Mouse (Mus musculus) neural tube, embryonic 14.5 days (tissue): Measurements from ENCODE around the gene Atp4b. TPM values are rescaled to one million over a fixed set of nuclear protein-coding genes. Genes with fewer than 3 reads are reported as not detected.

Experiments
- ATAC-seq: fragments of 200-750 bp; cut with Nextera tagmentation; 2 replicates; pipeline ENCODE4 v1.8.0; 2017; ENCODE audit warnings: low read depth, mild to moderate bottlenecking, moderate TSS enrichment, moderate library complexity
- H3K27ac ChIP-seq: fragments of 300-500 bp; sonication (generic); 2 replicates; pipeline ENCODE4 v1.5.1; 2014; ENCODE audit warnings: low read depth, mild to moderate bottlenecking, control low read depth, low read length, moderate library complexity, mixed read lengths
- H3K27me3 ChIP-seq: fragments of 300-500 bp; sonication (generic); 2 replicates; pipeline ENCODE4 v1.6.1; 2014; ENCODE audit warnings: low read length; ENCODE audit not compliant: control insufficient read depth, insufficient read depth
- H3K36me3 ChIP-seq: fragments of 300-500 bp; sonication (generic); 2 replicates; pipeline ENCODE4 v1.6.1; 2014; ENCODE audit warnings: low read length, mixed read lengths; ENCODE audit not compliant: control insufficient read depth, insufficient read depth
- H3K4me1 ChIP-seq: fragments of 300-500 bp; sonication (generic); 2 replicates; pipeline ENCODE4 v1.6.1; 2014; ENCODE audit warnings: low read length; ENCODE audit not compliant: control insufficient read depth, insufficient read depth
- H3K4me2 ChIP-seq: fragments of 300-500 bp; sonication (generic); 2 replicates; pipeline ENCODE4 v1.6.1; 2014; ENCODE audit warnings: mild to moderate bottlenecking, low read depth, low read length, control low read depth
- H3K4me3 ChIP-seq: fragments of 300-500 bp; sonication (generic); 2 replicates; pipeline ENCODE4 v1.5.1; 2014; ENCODE audit warnings: low read depth, low read length, control low read depth, mixed read lengths
- H3K9ac ChIP-seq: fragments of 300-500 bp; sonication (generic); replicated peaks from 2 replicates; pipeline ENCODE4 v1.6.1; 2014; ENCODE audit warnings: low read depth, mild to moderate bottlenecking, control low read depth, low read length, mixed read lengths
- H3K9me3 ChIP-seq: fragments of 300-500 bp; sonication (generic); 2 replicates; pipeline ENCODE4 v1.6.1; 2016; ENCODE audit warnings: low read length; ENCODE audit not compliant: control insufficient read depth
- WGBS: fragments of 180-500 bp; shearing (Covaris S2); extraction: QIAGEN DNeasy Blood & Tissue Kit; methylation state at CpG from one replicate; pipeline ENCODE4 v1.1.7; 2014; 5-methylcytosine and 5-hydroxymethylcytosine counted together
- polyA plus RNA-seq: library from polyadenylated mRNA; unstranded; fragments of >200 nt; fragmentation: Nextera tagmentation; extraction: Ambion mirVana; gene quantifications from 2 replicates; pipeline ENCODE4 v1.2.1, GENCODE M21; 2014

Atp4b gene
- polyA plus RNA-seq, 1 experiment from 2014 or later: not detected

GRCm38 (mm10) chr8:13393869-13394268 is 2.8 kb downstream of the Atp4b start:
- 96% methylated on average over 7 of the region's 7 CpGs for WGBS
- no peak overlapping the region for H3K27ac ChIP-seq

GRCm38 (mm10) chr8:13388744-13389143 is 7.9 kb downstream of the Atp4b start:
- Histone ChIP-seq H3K27me3 (no peaks in the 10 kb centered on the region), H3K4me1 (no peaks in the 10 kb centered on the region), H3K9me3 (no peaks in the 10 kb centered on the region), H3K4me2 (no peak overlapping the region), H3K4me3 (no peak overlapping the region), H3K27ac (no peak overlapping the region), H3K36me3 (no peaks in the 10 kb centered on the region), H3K9ac (no peak overlapping the region)
- 83% methylated on average over 2 of the region's 2 CpGs for WGBS
- no peak for ATAC-seq

More at GRCm38 (mm10) chr8:13393869-13394268, 2.8 kb downstream of the Atp4b start:
- H3K9me3 ChIP-seq: no peaks in the 10 kb centered on the region
- no peak for ATAC-seq
- no peaks in the 10 kb centered on the region for H3K4me1 ChIP-seq
- H3K9ac ChIP-seq: no peak overlapping the region
- H3K4me2 ChIP-seq: no peak overlapping the region
- no peak overlapping the region for H3K4me3 ChIP-seq
- no peaks in the 10 kb centered on the region for H3K27me3 ChIP-seq
- no peaks in the 10 kb centered on the region for H3K36me3 ChIP-seq

DNA sequence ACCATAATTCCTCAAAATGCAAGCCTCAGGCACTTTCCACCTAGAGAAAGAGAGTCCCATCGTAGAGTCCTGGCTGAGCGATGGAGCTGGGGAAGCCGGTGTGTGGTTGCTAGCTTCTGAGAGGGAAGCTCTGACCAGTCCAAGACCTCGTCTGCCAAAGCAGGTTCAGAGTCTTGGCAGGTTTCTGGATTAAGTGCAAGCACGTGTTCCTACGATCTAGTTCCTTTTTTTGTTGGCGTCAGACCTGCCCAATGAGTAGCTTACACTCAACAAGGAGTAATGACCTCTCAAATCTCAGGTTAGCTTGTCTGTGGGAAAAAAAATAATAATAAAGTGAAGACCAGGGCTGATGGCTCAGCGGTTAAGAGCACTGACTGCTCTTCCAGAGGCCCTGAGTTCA is 8.9 kb downstream of the Atp4b start:
- H3K4me1 ChIP-seq: no peaks in the 10 kb centered on the region
- no peak overlapping the region for H3K4me2 ChIP-seq
- no peak overlapping the region for H3K4me3 ChIP-seq
- no peak overlapping the region for H3K27ac ChIP-seq
- no peak overlapping the region for H3K9ac ChIP-seq
- H3K27me3 ChIP-seq: no peaks in the 10 kb centered on the region
- H3K9me3 ChIP-seq: no peaks in the 10 kb centered on the region
- WGBS: 92% methylated on average over 8 of the region's 8 CpGs
- no peak for ATAC-seq
- no peaks in the 10 kb centered on the region for H3K36me3 ChIP-seq

- Histone ChIP-seq H3K27me3 (no peaks in the 10 kb centered on the region), H3K27ac (no peak overlapping the region), H3K4me2 (no peak overlapping the region), H3K4me3 (no peak overlapping the region), H3K4me1 (no peaks in the 10 kb centered on the region), H3K9ac (no peak overlapping the region), H3K36me3 (no peaks in the 10 kb centered on the region), H3K9me3 (no peaks in the 10 kb centered on the region)
- no peak for ATAC-seq
- 82% methylated on average over 13 of the region's 13 CpGs for WGBS
These were observed 10.3 kb downstream of the Atp4b start for GRCm38 (mm10) chr8:13386366-13386765.

DNA sequence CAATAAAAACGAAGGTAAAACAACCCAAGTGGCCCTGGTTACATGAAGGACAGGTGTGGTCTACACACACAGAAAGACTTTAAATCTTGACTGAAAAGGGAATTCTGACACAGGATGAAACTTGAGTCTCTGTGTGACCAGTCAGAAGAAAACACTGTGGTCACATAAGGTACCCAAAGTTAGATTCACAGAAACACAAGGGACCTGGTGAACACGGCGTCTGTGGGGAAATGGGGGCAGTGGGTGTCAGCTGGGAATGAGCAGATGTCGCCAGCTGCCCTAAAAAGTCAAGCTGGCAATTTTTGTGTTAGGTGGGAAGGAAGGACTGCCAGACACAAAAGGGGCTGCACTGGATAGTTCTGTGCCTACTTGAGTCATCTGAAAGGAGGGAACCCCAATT is 13.6 kb downstream of the Atp4b start:
- Histone ChIP-seq H3K27ac (no peak overlapping the region), H3K36me3 (peaks cover 13% of the 10 kb centered on the region), H3K9ac (no peak overlapping the region), H3K4me2 (no peak overlapping the region), H3K4me1 (no peaks in the 10 kb centered on the region), H3K4me3 (no peak overlapping the region), H3K9me3 (no peaks in the 10 kb centered on the region), H3K27me3 (no peaks in the 10 kb centered on the region)
- no peak for ATAC-seq
- 96% methylated on average over 4 of the region's 4 CpGs for WGBS

DNA sequence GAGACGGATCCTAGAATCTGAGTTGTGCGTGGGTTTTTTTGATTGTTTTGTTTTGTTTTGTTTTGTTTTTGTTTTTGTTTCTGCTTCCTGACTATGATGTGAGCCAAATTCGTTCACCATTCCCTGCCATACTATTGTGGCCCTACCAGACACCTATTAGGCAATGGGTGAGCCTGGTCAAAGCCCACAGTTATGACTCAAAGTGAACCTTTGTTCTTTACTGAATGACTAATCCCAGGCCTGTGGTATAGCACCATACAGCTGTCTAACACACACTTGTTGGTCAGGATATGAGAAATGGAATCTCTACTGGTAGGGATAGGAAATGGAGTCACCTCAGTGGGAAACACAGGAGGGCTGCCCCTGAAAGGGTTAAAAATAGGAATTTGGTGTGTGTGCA is 14.1 kb downstream of the Atp4b start:
- Histone ChIP-seq H3K27me3 (no peaks in the 10 kb centered on the region), H3K9me3 (no peaks in the 10 kb centered on the region), H3K4me1 (no peaks in the 10 kb centered on the region), H3K36me3 (peaks cover 13% of the 10 kb centered on the region), H3K4me2 (no peak overlapping the region), H3K4me3 (no peak overlapping the region), H3K9ac (no peak overlapping the region), H3K27ac (no peak overlapping the region)
- no peak for ATAC-seq
- 90% methylated on average over 3 of the region's 3 CpGs for WGBS

DNA sequence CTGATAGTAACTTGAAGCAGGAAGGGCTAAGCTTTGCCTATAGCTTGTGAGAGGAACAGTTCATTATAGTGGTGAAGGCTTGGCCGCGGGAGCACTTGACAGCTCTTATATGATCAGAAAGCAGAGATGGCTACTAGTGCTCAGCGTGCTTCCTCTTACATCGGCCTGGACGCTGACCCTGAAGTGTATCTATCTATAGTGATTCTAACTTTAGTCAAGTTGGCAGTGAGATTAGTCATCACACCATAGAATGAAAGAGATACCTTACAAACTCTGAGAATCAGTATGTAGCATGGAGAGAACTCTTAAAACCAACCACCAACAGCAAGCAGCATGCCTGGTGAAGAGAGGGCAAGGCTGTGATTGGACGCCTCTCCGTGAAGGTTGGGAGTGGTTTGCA is 15.0 kb downstream of the Atp4b start:
- no peaks in the 10 kb centered on the region for H3K4me1 ChIP-seq
- 89% methylated on average over 7 of the region's 7 CpGs for WGBS
- no peaks in the 10 kb centered on the region for H3K27me3 ChIP-seq
- H3K4me3 ChIP-seq: no peak overlapping the region
- H3K27ac ChIP-seq: no peak overlapping the region
- no peak overlapping the region for H3K9ac ChIP-seq
- ATAC-seq: no peak
- peaks cover 13% of the 10 kb centered on the region for H3K36me3 ChIP-seq
- no peaks in the 10 kb centered on the region for H3K9me3 ChIP-seq
- H3K4me2 ChIP-seq: no peak overlapping the region

- H3K27ac ChIP-seq: no peak overlapping the region
- H3K27me3 ChIP-seq: no peaks in the 10 kb centered on the region
- no peak overlapping the region for H3K9ac ChIP-seq
- 95% methylated on average over 8 of the region's 8 CpGs for WGBS
- ATAC-seq: no peak
- H3K4me2 ChIP-seq: no peak overlapping the region
- no peak overlapping the region for H3K4me3 ChIP-seq
- H3K9me3 ChIP-seq: no peaks in the 10 kb centered on the region
- peaks cover 59% of the 10 kb centered on the region for H3K36me3 ChIP-seq
- no peaks in the 10 kb centered on the region for H3K4me1 ChIP-seq
These were observed 23.4 kb downstream of the Atp4b start for GRCm38 (mm10) chr8:13373151-13373662.

DNA sequence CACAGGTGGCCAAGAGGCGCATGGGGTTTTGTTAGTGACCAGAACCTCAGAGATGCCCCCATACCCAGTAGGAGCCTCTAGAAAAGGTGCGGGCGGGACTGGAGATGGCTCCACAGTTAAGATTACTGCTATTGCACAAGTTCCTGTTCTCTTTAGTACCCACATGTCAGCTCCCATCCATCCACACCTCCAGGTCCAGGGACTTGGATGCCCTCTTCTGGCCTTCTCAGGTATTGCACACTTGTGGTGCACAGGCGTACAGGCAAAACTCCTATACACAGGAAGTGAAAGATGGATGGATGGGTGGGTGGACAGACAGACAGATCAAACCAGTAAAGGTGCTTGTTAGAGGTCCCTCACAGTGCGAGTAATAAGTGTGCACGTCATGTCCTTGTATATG is 34.8 kb downstream of the Atp4b start:
- Histone ChIP-seq H3K27ac (no peak overlapping the region), H3K36me3 (peaks cover 64% of the 10 kb centered on the region), H3K4me3 (no peak overlapping the region), H3K9me3 (no peaks in the 10 kb centered on the region), H3K9ac (no peak overlapping the region), H3K4me1 (no peaks in the 10 kb centered on the region), H3K27me3 (no peaks in the 10 kb centered on the region), H3K4me2 (no peak overlapping the region)
- no peak for ATAC-seq
- WGBS: 99% methylated on average over 6 of the region's 6 CpGs
